Mouse (Mus musculus) small intestine, adult 2 months (tissue): ENCODE measurements around the gene Pfn1.

Experiments
- CTCF ChIP-seq: fragments of 200-500 bp; IDR thresholded peaks from 2 replicates; pipeline ENCODE4 v1.5.1; 2012; ENCODE audit warnings: low read depth, mild to moderate bottlenecking, control low read depth, inconsistent platforms, low read length, moderate library complexity, mixed read lengths; ENCODE audit not compliant: insufficient replicate concordance, insufficient read length; ENCODE audit errors: extremely low read depth
- POLR2A ChIP-seq: fragments of 200-500 bp; IDR thresholded peaks from 2 replicates; pipeline ENCODE4 v1.6.1; 2012; ENCODE audit warnings: low read depth, mild to moderate bottlenecking, control low read depth, inconsistent platforms, low read length, moderate library complexity

DNA sequence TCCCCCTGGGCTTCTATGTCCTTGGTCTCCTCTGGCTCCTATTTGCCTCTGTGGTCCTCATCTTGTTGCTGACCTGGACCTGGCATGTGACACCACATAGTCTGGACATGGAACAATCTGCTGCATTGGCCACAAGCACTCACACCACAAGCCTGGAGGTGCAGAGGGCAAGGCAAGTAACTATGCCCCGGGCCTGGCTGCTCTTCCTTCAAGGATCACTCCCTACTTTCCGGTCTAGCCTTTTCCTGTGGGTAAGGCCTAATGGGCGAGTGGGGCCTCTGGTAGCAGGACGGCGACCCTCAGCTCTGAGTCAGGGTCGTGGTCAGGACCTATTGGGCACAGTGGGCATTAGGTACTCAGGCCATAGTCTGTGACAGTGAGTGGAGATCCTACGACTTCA, 13.2 kb downstream of the Pfn1 start:
- no peak for TF ChIP-seq CTCF
- TF ChIP-seq POLR2A, result no peak
